Mouse (Mus musculus): Measurements from ENCODE around the gene Ccdc89.

The Ccdc89 gene

GRCm38 (mm10) chr7:90473511-90473910 lies 47.1 kb downstream of the Ccdc89 start:
- peak; percentile 58 for DNase-seq (ENCODE audit: low read depth, low spot score)

GRCm38 (mm10) chr7:90475793-90476312 lies 49.5 kb downstream of the Ccdc89 start, which contains the start of gene Tmem126b:
Gene Tmem126b, minus strand, starts transcription at chr7:90476001.
- peak; percentile 99 for DNase-seq (ENCODE audit: low read depth, low spot score)

GRCm38 (mm10) chr7:90476313-90477245 lies 50.2 kb downstream of the Ccdc89 start, which contains the start of gene Dlg2:
Gene Dlg2, plus strand, starts transcription at chr7:90476672.
- no peak for DNase-seq (ENCODE audit: low read depth, low spot score)

Data from CD4-positive, CD25-positive, alpha-beta regulatory T cell, adult 2 months (primary cell).